Mouse (Mus musculus) granulocyte monocyte progenitor cell, adult 5-6 weeks (primary cell): ENCODE measurements around the gene Ddx11. TPM values are rescaled to one million over a fixed set of nuclear protein-coding genes. Genes with fewer than 3 reads are reported as not detected.

Experiments
- total RNA-seq, 2 experiments: library from RNA; stranded (forward) in 1 of 2; stranded (reverse) in 1 of 2; fragments of 200-712, 200-1000 nt in 1 of 2; fragments of >200 nt in 1 of 2; fragmentation: Nextera tagmentation in 1 of 2; gene quantifications; 2 replicates each; pipeline ENCODE4 v1.2.3; 2014 to 2017

The Ddx11 gene
- total RNA-seq, 2 experiments from 2014 or later: 21.5 to 28.2 TPM

Other genes starting within 250 kb of the Ddx11 start
- 40.5 and 41.4 TPM in 2 replicates for gene Ralbp1, start 237.7 kb upstream of the Ddx11 start, total RNA-seq (2014; fragmentation: Nextera tagmentation)
- gene Ralbp1, start 237.7 kb upstream of the Ddx11 start, total RNA-seq (2017): 71.5 and 76.3 TPM in 2 replicates
- gene Twsg1, start 172.3 kb upstream of the Ddx11 start, total RNA-seq (2014; fragmentation: Nextera tagmentation): 13.2 and 28.0 TPM in 2 replicates
- gene Twsg1, start 172.3 kb upstream of the Ddx11 start, total RNA-seq (2017): 10.5 and 10.8 TPM in 2 replicates
- gene Ankrd12, start 46.4 kb upstream of the Ddx11 start, total RNA-seq (2014; fragmentation: Nextera tagmentation): 63.2 and 66.1 TPM in 2 replicates
- gene Ankrd12, start 46.4 kb upstream of the Ddx11 start, total RNA-seq (2017): 44.9 and 62.0 TPM in 2 replicates
- 203 and 207 TPM in 2 replicates for gene Ndufv2, start 22.0 kb upstream of the Ddx11 start, total RNA-seq (2014; fragmentation: Nextera tagmentation)
- 229 and 314 TPM in 2 replicates for gene Ndufv2, start 22.0 kb upstream of the Ddx11 start, total RNA-seq (2017)
- 19.3 and 28.6 TPM in 2 replicates for gene Washc1, start 12.0 kb upstream of the Ddx11 start, total RNA-seq (2014; fragmentation: Nextera tagmentation)
- gene Washc1, start 12.0 kb upstream of the Ddx11 start, total RNA-seq (2017): 22.5 and 25.5 TPM in 2 replicates